Mouse (Mus musculus): Measurements from ENCODE around the gene Impg1. TPM values are rescaled to one million over a fixed set of nuclear protein-coding genes. Genes with fewer than 3 reads are reported as not detected.

Impg1 gene
- not detected for polyA plus RNA-seq (2014; fragmentation: Illumina TruSeq; extraction: RNeasy Lipid Tissue Mini Kit (QIAGEN cat#74804); ENCODE audit: low read depth, low replicate concordance)

DNA sequence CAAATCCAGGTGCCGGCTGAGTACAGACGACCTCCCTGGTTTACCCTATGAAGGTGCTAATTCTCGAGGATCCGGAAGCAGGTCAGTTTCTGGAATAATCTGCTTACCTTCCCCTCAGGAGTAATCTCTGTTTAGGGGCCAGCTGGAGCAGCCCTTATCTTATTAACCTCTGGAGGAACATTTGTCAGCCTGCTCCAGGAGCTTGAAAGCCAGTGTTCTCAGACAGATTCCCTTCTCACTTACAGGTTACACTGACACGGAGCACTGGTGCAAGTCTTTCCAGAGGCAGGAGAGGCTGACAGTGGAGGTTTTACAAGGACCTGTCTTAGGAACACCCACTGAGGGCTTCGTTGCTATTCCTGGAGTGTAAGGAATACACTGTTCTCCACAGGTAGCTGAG lies at the start of gene Impg1:
Gene Impg1, minus strand, starts transcription at position 101 of the 400 bp plus-strand sequence.

Data from kidney, adult 10 weeks (tissue).